Mouse (Mus musculus) stomach, embryonic 15.5 days (tissue): ENCODE measurements around the gene Camta1. TPM values are rescaled to one million over a fixed set of nuclear protein-coding genes. Genes with fewer than 3 reads are reported as not detected.
"Not testable (repeated sequence)": the region's sequence is repeated elsewhere in the genome, so short reads cannot be mapped to it uniquely, and the experiment has no call there.

Experiments
- ATAC-seq: fragments of 200-750 bp; cut with Nextera tagmentation; 2 replicates; pipeline ENCODE4 v1.8.0; 2017; ENCODE audit warnings: low read depth, moderate number of reproducible peaks, moderate TSS enrichment; ENCODE audit not compliant: insufficient read depth, low FRiP score
- H3K27ac ChIP-seq: fragments of 300-500 bp; sonication (generic); 2 replicates; pipeline ENCODE4 v1.5.1; 2015; ENCODE audit warnings: mild to moderate bottlenecking, inconsistent platforms
- H3K27me3 ChIP-seq: fragments of 300-500 bp; sonication (generic); replicated peaks from 2 replicates; pipeline ENCODE4 v1.6.1; 2015; ENCODE audit warnings: inconsistent platforms
- H3K36me3 ChIP-seq: fragments of 300-500 bp; sonication (generic); 2 replicates; pipeline ENCODE4 v1.6.1; 2015; ENCODE audit warnings: inconsistent platforms
- H3K4me1 ChIP-seq: fragments of 300-500 bp; sonication (generic); 2 replicates; pipeline ENCODE4 v1.6.1; 2015; ENCODE audit warnings: inconsistent platforms
- H3K4me2 ChIP-seq: fragments of 300-500 bp; sonication (generic); 2 replicates; pipeline ENCODE4 v1.6.1; 2015; ENCODE audit warnings: mild to moderate bottlenecking, inconsistent platforms
- H3K4me3 ChIP-seq: fragments of 300-500 bp; sonication (generic); replicated peaks from 2 replicates; pipeline ENCODE4 v1.5.1; 2015; ENCODE audit warnings: inconsistent platforms
- H3K9ac ChIP-seq: fragments of 300-500 bp; sonication (generic); 2 replicates; pipeline ENCODE4 v1.6.1; 2015; ENCODE audit warnings: inconsistent platforms
- H3K9me3 ChIP-seq: fragments of 300-500 bp; sonication (generic); 2 replicates; pipeline ENCODE4 v1.6.1; 2016; ENCODE audit warnings: inconsistent platforms
- WGBS: fragments of 180-500 bp; shearing (Covaris S2); methylation state at CpG from one replicate; pipeline ENCODE4 v1.1.7; 2015; 5-methylcytosine and 5-hydroxymethylcytosine counted together
- polyA plus RNA-seq: library from polyadenylated mRNA; unstranded; fragments of >200 nt; fragmentation: Nextera tagmentation; extraction: Ambion mirVana; gene quantifications from 2 replicates; pipeline ENCODE4 v1.2.1, GENCODE M21; 2015

Camta1 gene
- polyA plus RNA-seq, 1 experiment from 2014 or later, result 63.7 TPM

- no peaks in the 10 kb centered on the region for H3K9me3 ChIP-seq
- H3K4me3 ChIP-seq, result no peak overlapping the region
- H3K9ac ChIP-seq, result no peak overlapping the region
- H3K36me3 ChIP-seq, result no peaks in the 10 kb centered on the region
- no peak for ATAC-seq
- 73% methylated on average over 8 of the region's 8 CpGs for WGBS
- no peaks in the 10 kb centered on the region for H3K27me3 ChIP-seq
- no peak overlapping the region for H3K4me2 ChIP-seq
- H3K4me1 ChIP-seq, result peaks cover 3% of the 10 kb centered on the region; the same call in 1 of the 2 replicates
- H3K27ac ChIP-seq, result no peak overlapping the region
Measured at GRCm38 (mm10) chr4:150917336-150918027, 944.2 kb downstream of the Camta1 start.

- 0 out of 2 replicates have a peak, but pooled peaks have one; percentile 11 for ATAC-seq
- Histone ChIP-seq H3K9me3 (no peaks in the 10 kb centered on the region), H3K9ac (peak overlapping the region; percentile 69; the same call in 1 of the 2 replicates), H3K4me1 (peaks cover 3% of the 10 kb centered on the region; the same call in 1 of the 2 replicates), H3K27ac (peak overlapping the region; percentile 62), H3K4me3 (peak overlapping the region; percentile 66), H3K36me3 (no peaks in the 10 kb centered on the region), H3K4me2 (peak overlapping the region; percentile 57), H3K27me3 (no peaks in the 10 kb centered on the region)
- WGBS, result 45% methylated on average over 10 of the region's 10 CpGs
Measured at GRCm38 (mm10) chr4:150915181-150915906, 946.3 kb downstream of the Camta1 start.

- ATAC-seq, result peak; percentile 85
- Histone ChIP-seq H3K9me3 (no peaks in the 10 kb centered on the region), H3K36me3 (no peaks in the 10 kb centered on the region), H3K27me3 (no peaks in the 10 kb centered on the region), H3K4me1 (peaks cover 6% of the 10 kb centered on the region; the same call in 1 of the 2 replicates), H3K9ac (peak within 1 kb of the TSS; percentile 69; the same call in 1 of the 2 replicates), H3K27ac (peak within 1 kb of the TSS; percentile 93), H3K4me2 (peak within 1 kb of the TSS; percentile 57), H3K4me3 (peak within 1 kb of the TSS; percentile 66)
- under 1% methylated on average over 48 of the region's 48 CpGs for WGBS
Measured at GRCm38 (mm10) chr4:150914290-150914733, 947.4 kb downstream of the Camta1 start, which contains the start of the genes Park7 and Tnfrsf9. Gene Park7, minus strand, starts transcription at chr4:150914437. Gene Tnfrsf9, plus strand, starts transcription at chr4:150914562.

- peak overlapping the region; percentile 53; the same call in 1 of the 2 replicates for H3K9ac ChIP-seq
- H3K36me3 ChIP-seq, result no peaks in the 10 kb centered on the region
- peak overlapping the region; percentile 93 for H3K27ac ChIP-seq
- no peaks in the 10 kb centered on the region for H3K9me3 ChIP-seq
- WGBS, result 14% methylated on average over 12 of the region's 12 CpGs
- no peak for ATAC-seq
- no peaks in the 10 kb centered on the region for H3K27me3 ChIP-seq
- H3K4me2 ChIP-seq, result peak overlapping the region; percentile 57
- peaks cover 9% of the 10 kb centered on the region for H3K4me1 ChIP-seq
- peak overlapping the region; percentile 66 for H3K4me3 ChIP-seq
Measured at GRCm38 (mm10) chr4:150913743-150914142, 947.9 kb downstream of the Camta1 start.

- Histone ChIP-seq H3K9ac (no peak overlapping the region), H3K27me3 (no peaks in the 10 kb centered on the region), H3K9me3 (no peaks in the 10 kb centered on the region), H3K4me1 (peaks cover 16% of the 10 kb centered on the region), H3K4me2 (peak overlapping the region; percentile 69), H3K27ac (peak overlapping the region; percentile 38; the same call in 1 of the 2 replicates), H3K4me3 (peak overlapping the region; percentile 74; the same call in 1 of the 2 replicates), H3K36me3 (peaks cover 7% of the 10 kb centered on the region)
- ATAC-seq, result no peak
- WGBS, result 85% methylated on average over 19 of the region's 19 CpGs
Measured at GRCm38 (mm10) chr4:150910164-150910951, 951.3 kb downstream of the Camta1 start.

GRCm38 (mm10) chr4:150909451-150910156, 952.1 kb downstream of the Camta1 start:
- Histone ChIP-seq H3K4me3 (peak overlapping the region; percentile 74), H3K4me1 (peaks cover 13% of the 10 kb centered on the region), H3K4me2 (peak overlapping the region; percentile 69), H3K9me3 (no peaks in the 10 kb centered on the region), H3K9ac (peak overlapping the region; percentile 84), H3K27ac (peak overlapping the region; percentile 78), H3K27me3 (no peaks in the 10 kb centered on the region), H3K36me3 (peaks cover 12% of the 10 kb centered on the region)
- WGBS, result under 1% methylated on average over 56 of the region's 56 CpGs
- ATAC-seq, result peak; percentile 93

GRCm38 (mm10) chr4:150908512-150908911, 953.2 kb downstream of the Camta1 start:
- not testable (repeated sequence) for ATAC-seq, H3K9ac ChIP-seq, H3K4me3 ChIP-seq, H3K27me3 ChIP-seq, H3K27ac ChIP-seq, H3K9me3 ChIP-seq
- Histone ChIP-seq H3K4me2 (peak overlapping the region; percentile 69; the same call in 1 of the 2 replicates), H3K4me1 (peaks cover 13% of the 10 kb centered on the region), H3K36me3 (peaks cover 15% of the 10 kb centered on the region)
- 74% methylated on average over 5 of the region's 5 CpGs for WGBS

GRCm38 (mm10) chr4:150907099-150907498, 954.6 kb downstream of the Camta1 start:
- Histone ChIP-seq H3K27me3 (no peaks in the 10 kb centered on the region), H3K9me3 (no peaks in the 10 kb centered on the region), H3K4me1 (peaks cover 13% of the 10 kb centered on the region), H3K36me3 (peaks cover 22% of the 10 kb centered on the region), H3K9ac (no peak overlapping the region), H3K4me2 (no peak overlapping the region), H3K4me3 (no peak overlapping the region), H3K27ac (no peak overlapping the region)
- no peak for ATAC-seq
- 90% methylated on average over 8 of the region's 8 CpGs for WGBS

- Histone ChIP-seq H3K4me2 (no peak overlapping the region), H3K36me3 (peaks cover 38% of the 10 kb centered on the region), H3K4me3 (no peak overlapping the region), H3K9me3 (no peaks in the 10 kb centered on the region), H3K27ac (no peak overlapping the region), H3K9ac (no peak overlapping the region), H3K27me3 (no peaks in the 10 kb centered on the region), H3K4me1 (peaks cover 3% of the 10 kb centered on the region)
- ATAC-seq, result no peak
- WGBS, result 90% methylated on average over 14 of the region's 14 CpGs
Measured at GRCm38 (mm10) chr4:150903091-150903742, 958.5 kb downstream of the Camta1 start.

GRCm38 (mm10) chr4:150902062-150902461, 959.6 kb downstream of the Camta1 start:
- H3K4me1 ChIP-seq, result no peaks in the 10 kb centered on the region
- no peak for ATAC-seq
- no peak overlapping the region for H3K4me3 ChIP-seq
- no peak overlapping the region for H3K9ac ChIP-seq
- no peak overlapping the region for H3K4me2 ChIP-seq
- H3K27ac ChIP-seq, result no peak overlapping the region
- H3K36me3 ChIP-seq, result peaks cover 49% of the 10 kb centered on the region
- H3K9me3 ChIP-seq, result no peaks in the 10 kb centered on the region
- WGBS, result 88% methylated on average over 12 of the region's 12 CpGs
- no peaks in the 10 kb centered on the region for H3K27me3 ChIP-seq
